Mouse (Mus musculus) erythroblast, embryonic 14.5 days (primary cell): ENCODE data around the gene Rpn2. TPM values are rescaled to one million over a fixed set of nuclear protein-coding genes. Genes with fewer than 3 reads are reported as not detected.

Source experiments
- H3K27me3 ChIP-seq: 2 replicates; pipeline ENCODE4 v1.6.1; 2012; ENCODE audit warnings: inconsistent platforms; ENCODE audit not compliant: control insufficient read depth
- H3K36me3 ChIP-seq: 2 replicates; pipeline ENCODE4 v1.6.1; 2012; ENCODE audit warnings: mild to moderate bottlenecking, inconsistent platforms; ENCODE audit not compliant: control insufficient read depth
- H3K4me1 ChIP-seq: 2 replicates; pipeline ENCODE4 v1.6.1; 2012; ENCODE audit warnings: inconsistent platforms; ENCODE audit not compliant: control insufficient read depth
- H3K4me3 ChIP-seq: replicated peaks from 2 replicates; pipeline ENCODE3; 2012; ENCODE audit warnings: moderate library complexity, mild to moderate bottlenecking, inconsistent platforms
- H3K9me3 ChIP-seq: 2 replicates; pipeline ENCODE4 v1.6.1; 2012; ENCODE audit warnings: low read length, inconsistent platforms, mixed read lengths; ENCODE audit not compliant: control insufficient read depth
- GATA1 ChIP-seq: IDR thresholded peaks from 2 replicates; pipeline ENCODE4 v1.6.1; 2012; ENCODE audit warnings: low read length, inconsistent platforms, mixed read lengths
- TAL1 ChIP-seq: IDR thresholded peaks from 3 replicates; pipeline ENCODE4 v1.6.1; 2012; ENCODE audit warnings: low read length, inconsistent platforms, mixed read lengths
- polyA plus RNA-seq: library from polyadenylated mRNA; stranded (reverse); fragments of >175 nt; gene quantifications from 2 replicates; pipeline ENCODE4 v1.2.3, GENCODE M21; 2012

Rpn2 gene
- polyA plus RNA-seq, 1 experiment: 4.6 TPM

- no peak overlapping the region for H3K4me3 ChIP-seq
- H3K27me3 ChIP-seq: no peaks in the 10 kb centered on the region
- peaks cover 93% of the 10 kb centered on the region for H3K36me3 ChIP-seq
- TF ChIP-seq TAL1 (no peak), GATA1 (no peak)
- H3K4me1 ChIP-seq: no peaks in the 10 kb centered on the region
- H3K9me3 ChIP-seq: no peaks in the 10 kb centered on the region
Observed at GRCm38 (mm10) chr2:157320135-157320534, 41.3 kb downstream of the Rpn2 start.

- Histone ChIP-seq H3K4me1 (no peaks in the 10 kb centered on the region), H3K36me3 (peaks cover 93% of the 10 kb centered on the region), H3K9me3 (no peaks in the 10 kb centered on the region), H3K4me3 (no peak overlapping the region), H3K27me3 (no peaks in the 10 kb centered on the region)
- no peak for TF ChIP-seq GATA1
- no peak for TF ChIP-seq TAL1
Observed at GRCm38 (mm10) chr2:157320886-157321285, 42.1 kb downstream of the Rpn2 start.

GRCm38 (mm10) chr2:157322029-157322766, 43.4 kb downstream of the Rpn2 start:
- no peak overlapping the region for H3K4me3 ChIP-seq
- no peaks in the 10 kb centered on the region for H3K9me3 ChIP-seq
- H3K4me1 ChIP-seq: no peaks in the 10 kb centered on the region
- H3K27me3 ChIP-seq: no peaks in the 10 kb centered on the region
- peaks cover 93% of the 10 kb centered on the region for H3K36me3 ChIP-seq
- TF ChIP-seq TAL1: no peak
- TF ChIP-seq GATA1: no peak

GRCm38 (mm10) chr2:157325238-157325637, 46.4 kb downstream of the Rpn2 start:
- H3K4me3 ChIP-seq: no peak overlapping the region
- TF ChIP-seq GATA1 (no peak), TAL1 (no peak)
- no peaks in the 10 kb centered on the region for H3K27me3 ChIP-seq
- peaks cover 86% of the 10 kb centered on the region for H3K36me3 ChIP-seq
- no peaks in the 10 kb centered on the region for H3K9me3 ChIP-seq
- H3K4me1 ChIP-seq: peaks cover 6% of the 10 kb centered on the region

GRCm38 (mm10) chr2:157328106-157328505, 49.3 kb downstream of the Rpn2 start:
- Histone ChIP-seq H3K4me3 (no peak overlapping the region), H3K4me1 (peaks cover 6% of the 10 kb centered on the region), H3K36me3 (peaks cover 58% of the 10 kb centered on the region), H3K9me3 (no peaks in the 10 kb centered on the region), H3K27me3 (no peaks in the 10 kb centered on the region)
- TF ChIP-seq TAL1: no peak
- TF ChIP-seq GATA1: no peak

GRCm38 (mm10) chr2:157328570-157328969, 49.8 kb downstream of the Rpn2 start:
- Histone ChIP-seq H3K4me3 (no peak overlapping the region), H3K36me3 (peaks cover 53% of the 10 kb centered on the region), H3K9me3 (no peaks in the 10 kb centered on the region), H3K27me3 (no peaks in the 10 kb centered on the region), H3K4me1 (peaks cover 6% of the 10 kb centered on the region)
- TF ChIP-seq GATA1: no peak
- no peak for TF ChIP-seq TAL1

- H3K9me3 ChIP-seq: no peaks in the 10 kb centered on the region
- H3K27me3 ChIP-seq: no peaks in the 10 kb centered on the region; the same call in 1 of the 2 replicates
- TF ChIP-seq TAL1: no peak
- no peak for TF ChIP-seq GATA1
- peaks cover 18% of the 10 kb centered on the region for H3K36me3 ChIP-seq
- H3K4me1 ChIP-seq: peaks cover 6% of the 10 kb centered on the region
- H3K4me3 ChIP-seq: no peak overlapping the region
Observed at GRCm38 (mm10) chr2:157332059-157332458, 53.2 kb downstream of the Rpn2 start.

GRCm38 (mm10) chr2:157338663-157339062, 59.8 kb downstream of the Rpn2 start:
- no peaks in the 10 kb centered on the region for H3K36me3 ChIP-seq
- no peaks in the 10 kb centered on the region; the same call in 1 of the 2 replicates for H3K27me3 ChIP-seq
- H3K9me3 ChIP-seq: no peaks in the 10 kb centered on the region
- no peak overlapping the region for H3K4me3 ChIP-seq
- no peaks in the 10 kb centered on the region; the same call in 1 of the 2 replicates for H3K4me1 ChIP-seq
- TF ChIP-seq GATA1 (no peak), TAL1 (no peak)

GRCm38 (mm10) chr2:157339532-157339931, 60.7 kb downstream of the Rpn2 start:
- Histone ChIP-seq H3K4me1 (no peaks in the 10 kb centered on the region; the same call in 1 of the 2 replicates), H3K27me3 (peaks cover under 1% of the 10 kb centered on the region), H3K9me3 (no peaks in the 10 kb centered on the region), H3K36me3 (no peaks in the 10 kb centered on the region), H3K4me3 (no peak overlapping the region)
- no peak for TF ChIP-seq TAL1
- no peak for TF ChIP-seq GATA1
